Mouse (Mus musculus): ENCODE results near the gene Mpig6b. TPM values are rescaled to one million over a fixed set of nuclear protein-coding genes. Genes with fewer than 3 reads are reported as not detected.
A peak's percentile ranks its signal among the peaks of the same experiment; 100 is the strongest.

Mpig6b gene
- polyA plus RNA-seq, 2 experiments = 0.45 to 1.3 TPM

GRCm38 (mm10) chr17:35032323-35032870 is 33.6 kb downstream of the Mpig6b start:
- no peak for DNase-seq (ENCODE audit: low spot score)
- Histone ChIP-seq H3K4me3 (replicated peaks; ENCODE audit: low read length) (no peak overlapping the region), H3K27me3 (ENCODE audit: control insufficient read depth, insufficient read depth, low read length) (no peaks in the 10 kb centered on the region), H3K9me3 (ENCODE audit: control insufficient read depth, low read length) (no peaks in the 10 kb centered on the region), H3K27ac (replicated peaks; ENCODE audit: low read depth, low read length) (no peak overlapping the region), H3K9ac (ENCODE audit: low read depth, low read length, severe bottlenecking) (no peak overlapping the region), H3K4me1 (ENCODE audit: control insufficient read depth, insufficient read depth, low read length) (0 out of 2 replicates have a peak, but pooled peaks cover 3% of the 10 kb centered on the region), H3K4me2 (replicated peaks; ENCODE audit: low read depth, low read length, severe bottlenecking) (no peak overlapping the region), H3K36me3 (ENCODE audit: control insufficient read depth, insufficient read depth, low read length) (no peaks in the 10 kb centered on the region)
- ATAC-seq (ENCODE audit: low FRiP score, low read depth) = no peak
- WGBS = 64% methylated on average over 8 of the region's 8 CpGs
- no peak for TF ChIP-seq POLR2A (IDR thresholded peaks at IDR 0.05; ENCODE audit: borderline replicate concordance, extremely low read depth, insufficient read depth, insufficient read length)

GRCm38 (mm10) chr17:35031880-35032279 is 34.1 kb downstream of the Mpig6b start:
- H3K9me3 ChIP-seq (ENCODE audit: control insufficient read depth, low read length) = no peaks in the 10 kb centered on the region
- 0 out of 2 replicates have a peak, but pooled peaks cover 7% of the 10 kb centered on the region for H3K4me1 ChIP-seq (ENCODE audit: control insufficient read depth, insufficient read depth, low read length)
- no peak overlapping the region for H3K27ac ChIP-seq (replicated peaks; ENCODE audit: low read depth, low read length)
- no peak overlapping the region for H3K4me2 ChIP-seq (replicated peaks; ENCODE audit: low read depth, low read length, severe bottlenecking)
- TF ChIP-seq POLR2A (IDR thresholded peaks at IDR 0.05; ENCODE audit: borderline replicate concordance, extremely low read depth, insufficient read depth, insufficient read length) = no peak
- DNase-seq (ENCODE audit: low spot score) (no peak), ATAC-seq (ENCODE audit: low FRiP score, low read depth) (no peak)
- no peak overlapping the region for H3K4me3 ChIP-seq (replicated peaks; ENCODE audit: low read length)
- H3K9ac ChIP-seq (ENCODE audit: low read depth, low read length, severe bottlenecking) = no peak overlapping the region
- no peaks in the 10 kb centered on the region for H3K27me3 ChIP-seq (ENCODE audit: control insufficient read depth, insufficient read depth, low read length)
- H3K36me3 ChIP-seq (ENCODE audit: control insufficient read depth, insufficient read depth, low read length) = no peaks in the 10 kb centered on the region
- 91% methylated on average over 7 of the region's 7 CpGs for WGBS

- no peak overlapping the region for H3K9ac ChIP-seq (ENCODE audit: low read depth, low read length, severe bottlenecking)
- DNase-seq (ENCODE audit: low spot score) (no peak), ATAC-seq (ENCODE audit: low FRiP score, low read depth) (no peak)
- no peak overlapping the region for H3K4me2 ChIP-seq (replicated peaks; ENCODE audit: low read depth, low read length, severe bottlenecking)
- no peaks in the 10 kb centered on the region for H3K36me3 ChIP-seq (ENCODE audit: control insufficient read depth, insufficient read depth, low read length)
- H3K4me3 ChIP-seq (replicated peaks; ENCODE audit: low read length) = no peak overlapping the region
- TF ChIP-seq POLR2A (IDR thresholded peaks at IDR 0.05; ENCODE audit: borderline replicate concordance, extremely low read depth, insufficient read depth, insufficient read length) = no peak
- no peaks in the 10 kb centered on the region for H3K27me3 ChIP-seq (ENCODE audit: control insufficient read depth, insufficient read depth, low read length)
- no peak overlapping the region for H3K27ac ChIP-seq (replicated peaks; ENCODE audit: low read depth, low read length)
- WGBS = 87% methylated on average over 11 of the region's 11 CpGs
- peaks cover 8% of the 10 kb centered on the region; the same call in 1 of the 2 replicates for H3K4me1 ChIP-seq (ENCODE audit: control insufficient read depth, insufficient read depth, low read length)
- no peaks in the 10 kb centered on the region for H3K9me3 ChIP-seq (ENCODE audit: control insufficient read depth, low read length)
Measured at GRCm38 (mm10) chr17:35031272-35031671, 34.7 kb downstream of the Mpig6b start.

GRCm38 (mm10) chr17:35029691-35030532 is 36.1 kb downstream of the Mpig6b start:
- Histone ChIP-seq H3K27me3 (ENCODE audit: control insufficient read depth, insufficient read depth, low read length) (no peaks in the 10 kb centered on the region), H3K36me3 (ENCODE audit: control insufficient read depth, insufficient read depth, low read length) (no peaks in the 10 kb centered on the region), H3K4me2 (replicated peaks; ENCODE audit: low read depth, low read length, severe bottlenecking) (no peak overlapping the region), H3K4me1 (ENCODE audit: control insufficient read depth, insufficient read depth, low read length) (peaks cover 13% of the 10 kb centered on the region; the same call in 1 of the 2 replicates), H3K27ac (replicated peaks; ENCODE audit: low read depth, low read length) (no peak overlapping the region), H3K9me3 (ENCODE audit: control insufficient read depth, low read length) (no peaks in the 10 kb centered on the region), H3K4me3 (replicated peaks; ENCODE audit: low read length) (no peak overlapping the region), H3K9ac (ENCODE audit: low read depth, low read length, severe bottlenecking) (no peak overlapping the region)
- TF ChIP-seq POLR2A (IDR thresholded peaks at IDR 0.05; ENCODE audit: borderline replicate concordance, extremely low read depth, insufficient read depth, insufficient read length) = no peak
- WGBS = 36% methylated on average over 19 of the region's 19 CpGs
- no peak for DNase-seq (ENCODE audit: low spot score)
- no peak for ATAC-seq (ENCODE audit: low FRiP score, low read depth)

- DNase-seq (ENCODE audit: low spot score) (no peak), ATAC-seq (ENCODE audit: low FRiP score, low read depth) (no peak)
- WGBS = 91% methylated on average over 2 of the region's 2 CpGs
- Histone ChIP-seq H3K9ac (ENCODE audit: low read depth, low read length, severe bottlenecking) (0 out of 2 replicates have a peak overlapping the region, but pooled peaks have one; percentile 8), H3K36me3 (ENCODE audit: control insufficient read depth, insufficient read depth, low read length) (no peaks in the 10 kb centered on the region), H3K4me1 (ENCODE audit: control insufficient read depth, insufficient read depth, low read length) (peaks cover 13% of the 10 kb centered on the region; the same call in 1 of the 2 replicates), H3K9me3 (ENCODE audit: control insufficient read depth, low read length) (no peaks in the 10 kb centered on the region), H3K4me3 (replicated peaks; ENCODE audit: low read length) (no peak overlapping the region), H3K27me3 (ENCODE audit: control insufficient read depth, insufficient read depth, low read length) (no peaks in the 10 kb centered on the region), H3K27ac (replicated peaks; ENCODE audit: low read depth, low read length) (no peak overlapping the region), H3K4me2 (replicated peaks; ENCODE audit: low read depth, low read length, severe bottlenecking) (no peak overlapping the region)
- no peak for TF ChIP-seq POLR2A (IDR thresholded peaks at IDR 0.05; ENCODE audit: borderline replicate concordance, extremely low read depth, insufficient read depth, insufficient read length)
Measured at GRCm38 (mm10) chr17:35028315-35028714, 37.7 kb downstream of the Mpig6b start.
